Mouse (Mus musculus) urinary bladder, adult 18-20 months (tissue): Measurements from ENCODE around the gene Stn1.

Experiments used
- DNase-seq, 2 experiments: peaks; one replicate each; pipeline ENCODE4 v3.0.0; 2022; ENCODE audit warnings: low spot score in 2 of 2, mixed read lengths in 2 of 2

Stn1 gene

DNA sequence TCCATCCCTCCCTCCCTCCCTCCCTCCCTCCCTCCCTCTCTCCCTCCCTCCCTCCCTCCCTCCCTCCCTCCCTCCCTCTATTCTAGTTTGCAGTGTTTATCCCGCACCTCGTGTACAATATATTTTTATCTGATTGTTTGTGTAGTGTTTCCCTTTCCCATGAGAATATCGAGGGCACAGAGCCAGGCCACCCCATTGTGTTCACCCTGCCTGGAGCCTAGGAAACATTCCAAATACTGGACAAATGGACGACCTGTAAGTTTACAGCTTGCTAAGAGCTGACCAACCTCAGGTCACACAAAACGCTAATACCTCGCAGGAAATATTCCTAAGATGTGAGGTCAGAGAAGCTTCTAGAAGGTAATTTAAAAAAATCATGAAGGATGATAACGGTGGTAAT is 85.1 kb downstream of the Stn1 start:
- no peak for DNase-seq

DNA sequence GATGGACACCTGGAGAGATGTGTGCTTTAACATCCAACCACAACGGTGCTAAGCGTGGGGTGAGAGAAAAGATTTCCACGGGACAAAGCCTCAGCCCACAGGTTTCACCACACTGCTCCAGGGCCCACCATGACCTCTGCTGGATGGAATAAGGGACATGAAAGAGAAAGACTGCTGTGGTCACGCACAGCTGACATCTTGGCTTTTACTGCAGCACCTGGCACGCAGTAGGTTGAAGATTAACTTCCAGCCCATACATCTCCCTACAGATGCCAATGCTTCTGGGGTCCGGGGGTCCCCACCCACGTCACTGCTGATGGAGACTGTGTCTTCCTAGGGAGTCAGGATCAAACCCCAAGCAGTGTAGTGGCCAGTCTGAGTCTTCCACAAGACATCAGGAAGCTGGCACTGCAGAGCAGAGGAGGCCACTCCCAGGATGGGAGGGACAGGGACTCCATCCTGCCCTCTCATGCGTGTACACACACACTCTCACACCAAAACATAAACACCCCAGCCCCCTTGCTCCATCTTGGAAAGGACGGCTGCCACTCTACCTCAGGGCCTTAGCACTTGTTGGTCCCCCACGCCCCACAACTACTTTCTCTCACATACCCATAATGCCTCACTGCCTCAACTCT is 85.7 kb downstream of the Stn1 start:
- DNase-seq, result no peak
